Mouse (Mus musculus) neural tube, embryonic 14.5 days (tissue): Measurements from ENCODE around the gene St6gal1. TPM values are rescaled to one million over a fixed set of nuclear protein-coding genes. Genes with fewer than 3 reads are reported as not detected.

Source experiments
- ATAC-seq: fragments of 200-750 bp; cut with Nextera tagmentation; 2 replicates; pipeline ENCODE4 v1.8.0; 2017; ENCODE audit warnings: low read depth, mild to moderate bottlenecking, moderate TSS enrichment, moderate library complexity
- H3K27ac ChIP-seq: fragments of 300-500 bp; sonication (generic); 2 replicates; pipeline ENCODE4 v1.5.1; 2014; ENCODE audit warnings: low read depth, mild to moderate bottlenecking, control low read depth, low read length, moderate library complexity, mixed read lengths
- H3K27me3 ChIP-seq: fragments of 300-500 bp; sonication (generic); 2 replicates; pipeline ENCODE4 v1.6.1; 2014; ENCODE audit warnings: low read length; ENCODE audit not compliant: control insufficient read depth, insufficient read depth
- H3K36me3 ChIP-seq: fragments of 300-500 bp; sonication (generic); 2 replicates; pipeline ENCODE4 v1.6.1; 2014; ENCODE audit warnings: low read length, mixed read lengths; ENCODE audit not compliant: control insufficient read depth, insufficient read depth
- H3K4me1 ChIP-seq: fragments of 300-500 bp; sonication (generic); 2 replicates; pipeline ENCODE4 v1.6.1; 2014; ENCODE audit warnings: low read length; ENCODE audit not compliant: control insufficient read depth, insufficient read depth
- H3K4me2 ChIP-seq: fragments of 300-500 bp; sonication (generic); 2 replicates; pipeline ENCODE4 v1.6.1; 2014; ENCODE audit warnings: mild to moderate bottlenecking, low read depth, low read length, control low read depth
- H3K4me3 ChIP-seq: fragments of 300-500 bp; sonication (generic); 2 replicates; pipeline ENCODE4 v1.5.1; 2014; ENCODE audit warnings: low read depth, low read length, control low read depth, mixed read lengths
- H3K9ac ChIP-seq: fragments of 300-500 bp; sonication (generic); replicated peaks from 2 replicates; pipeline ENCODE4 v1.6.1; 2014; ENCODE audit warnings: low read depth, mild to moderate bottlenecking, control low read depth, low read length, mixed read lengths
- H3K9me3 ChIP-seq: fragments of 300-500 bp; sonication (generic); 2 replicates; pipeline ENCODE4 v1.6.1; 2016; ENCODE audit warnings: low read length; ENCODE audit not compliant: control insufficient read depth
- WGBS: fragments of 180-500 bp; shearing (Covaris S2); extraction: QIAGEN DNeasy Blood & Tissue Kit; methylation state at CpG from one replicate; pipeline ENCODE4 v1.1.7; 2014; 5-methylcytosine and 5-hydroxymethylcytosine counted together
- polyA plus RNA-seq: library from polyadenylated mRNA; unstranded; fragments of >200 nt; fragmentation: Nextera tagmentation; extraction: Ambion mirVana; gene quantifications from 2 replicates; pipeline ENCODE4 v1.2.1, GENCODE M21; 2014

St6gal1 gene
- polyA plus RNA-seq, 1 experiment from 2014 or later: 23.0 TPM

GRCm38 (mm10) chr16:23214314-23214713 lies 10.2 kb upstream of the St6gal1 start:
- no peak overlapping the region for H3K4me2 ChIP-seq
- no peaks in the 10 kb centered on the region for H3K4me1 ChIP-seq
- 85% methylated on average over 7 of the region's 7 CpGs for WGBS
- no peaks in the 10 kb centered on the region for H3K36me3 ChIP-seq
- H3K9ac ChIP-seq: no peak overlapping the region
- ATAC-seq: no peak
- no peaks in the 10 kb centered on the region for H3K9me3 ChIP-seq
- no peak overlapping the region for H3K4me3 ChIP-seq
- no peaks in the 10 kb centered on the region for H3K27me3 ChIP-seq
- no peak overlapping the region for H3K27ac ChIP-seq

GRCm38 (mm10) chr16:23215241-23215900 lies 9.2 kb upstream of the St6gal1 start:
- Histone ChIP-seq H3K27ac (no peak overlapping the region), H3K27me3 (no peaks in the 10 kb centered on the region), H3K4me2 (no peak overlapping the region), H3K9me3 (no peaks in the 10 kb centered on the region), H3K36me3 (no peaks in the 10 kb centered on the region), H3K4me3 (no peak overlapping the region), H3K9ac (no peak overlapping the region), H3K4me1 (no peaks in the 10 kb centered on the region)
- 84% methylated on average over 5 of the region's 5 CpGs for WGBS
- no peak for ATAC-seq

GRCm38 (mm10) chr16:23216366-23216765 lies 8.2 kb upstream of the St6gal1 start:
- Histone ChIP-seq H3K36me3 (no peaks in the 10 kb centered on the region), H3K4me1 (no peaks in the 10 kb centered on the region), H3K27me3 (no peaks in the 10 kb centered on the region), H3K4me2 (no peak overlapping the region), H3K27ac (no peak overlapping the region), H3K9me3 (no peaks in the 10 kb centered on the region), H3K4me3 (no peak overlapping the region), H3K9ac (no peak overlapping the region)
- no peak for ATAC-seq
- WGBS: 85% methylated on average over 9 of the region's 9 CpGs

- Histone ChIP-seq H3K4me3 (no peak overlapping the region), H3K4me1 (no peaks in the 10 kb centered on the region), H3K27me3 (no peaks in the 10 kb centered on the region), H3K4me2 (no peak overlapping the region), H3K9me3 (no peaks in the 10 kb centered on the region), H3K9ac (no peak overlapping the region), H3K36me3 (no peaks in the 10 kb centered on the region), H3K27ac (no peak overlapping the region)
- WGBS: 78% methylated on average over 7 of the region's 7 CpGs
- ATAC-seq: no peak
Measured at GRCm38 (mm10) chr16:23218313-23218712, 6.2 kb upstream of the St6gal1 start.

GRCm38 (mm10) chr16:23223166-23223870 lies 1.2 kb upstream of the St6gal1 start:
- no peak overlapping the region for H3K27ac ChIP-seq
- no peaks in the 10 kb centered on the region for H3K27me3 ChIP-seq
- H3K4me2 ChIP-seq: peak overlapping the region; percentile 82; the same call in 1 of the 2 replicates
- 63% methylated on average over 12 of the region's 12 CpGs for WGBS
- no peak for ATAC-seq
- no peaks in the 10 kb centered on the region for H3K36me3 ChIP-seq
- no peaks in the 10 kb centered on the region for H3K9me3 ChIP-seq
- no peak overlapping the region for H3K4me3 ChIP-seq
- no peak overlapping the region for H3K9ac ChIP-seq
- peaks cover 11% of the 10 kb centered on the region for H3K4me1 ChIP-seq

- 39% methylated on average over 12 of the region's 12 CpGs for WGBS
Measured at GRCm38 (mm10) chr16:23223871-23224469, 570 bp upstream of the St6gal1 start.

GRCm38 (mm10) chr16:23225069-23225721 lies 655 bp downstream of the St6gal1 start:
- Histone ChIP-seq H3K4me2 (peak overlapping the region; percentile 82), H3K27ac (peak overlapping the region; percentile 95), H3K36me3 (no peaks in the 10 kb centered on the region), H3K4me1 (peaks cover 17% of the 10 kb centered on the region), H3K4me3 (peak overlapping the region; percentile 87), H3K9ac (peak overlapping the region; percentile 91), H3K27me3 (no peaks in the 10 kb centered on the region), H3K9me3 (no peaks in the 10 kb centered on the region)
- ATAC-seq: peak; percentile 88
- under 1% methylated on average over 38 of the region's 46 CpGs for WGBS

More at GRCm38 (mm10) chr16:23223871-23224469, 570 bp upstream of the St6gal1 start:
- Histone ChIP-seq H3K27ac (no peak overlapping the region), H3K27me3 (no peaks in the 10 kb centered on the region), H3K9ac (no peak overlapping the region; the same call in 1 of the 2 replicates), H3K4me3 (peak overlapping the region; percentile 87), H3K9me3 (no peaks in the 10 kb centered on the region), H3K4me2 (peak overlapping the region; percentile 82), H3K4me1 (peaks cover 17% of the 10 kb centered on the region), H3K36me3 (no peaks in the 10 kb centered on the region)
- ATAC-seq: no peak

GRCm38 (mm10) chr16:23225821-23226600 lies 1.5 kb downstream of the St6gal1 start:
- no peaks in the 10 kb centered on the region for H3K36me3 ChIP-seq
- peak overlapping the region; percentile 95 for H3K27ac ChIP-seq
- H3K27me3 ChIP-seq: no peaks in the 10 kb centered on the region
- H3K4me1 ChIP-seq: peaks cover 17% of the 10 kb centered on the region
- under 1% methylated on average over 28 of the region's 28 CpGs for WGBS
- H3K4me3 ChIP-seq: peak overlapping the region; percentile 87
- H3K4me2 ChIP-seq: peak overlapping the region; percentile 82
- H3K9me3 ChIP-seq: no peaks in the 10 kb centered on the region
- H3K9ac ChIP-seq: peak overlapping the region; percentile 91
- ATAC-seq: peak; percentile 45
